Mouse (Mus musculus) bone marrow, adult 2 months (tissue): ENCODE measurements around the gene 5730455P16Rik.

Experiments used
- CTCF ChIP-seq: fragments of 200-500 bp; IDR thresholded peaks from 2 replicates; pipeline ENCODE4 v1.5.1; 2011; ENCODE audit warnings: low read length, control low read depth; ENCODE audit not compliant: control insufficient read depth, insufficient read depth
- POLR2A ChIP-seq: fragments of 200-500 bp; IDR thresholded peaks from 2 replicates; pipeline ENCODE4 v1.6.1; 2011; ENCODE audit warnings: low read depth, mild to moderate bottlenecking, control low read depth, low read length, borderline replicate concordance; ENCODE audit not compliant: control insufficient read depth

DNA sequence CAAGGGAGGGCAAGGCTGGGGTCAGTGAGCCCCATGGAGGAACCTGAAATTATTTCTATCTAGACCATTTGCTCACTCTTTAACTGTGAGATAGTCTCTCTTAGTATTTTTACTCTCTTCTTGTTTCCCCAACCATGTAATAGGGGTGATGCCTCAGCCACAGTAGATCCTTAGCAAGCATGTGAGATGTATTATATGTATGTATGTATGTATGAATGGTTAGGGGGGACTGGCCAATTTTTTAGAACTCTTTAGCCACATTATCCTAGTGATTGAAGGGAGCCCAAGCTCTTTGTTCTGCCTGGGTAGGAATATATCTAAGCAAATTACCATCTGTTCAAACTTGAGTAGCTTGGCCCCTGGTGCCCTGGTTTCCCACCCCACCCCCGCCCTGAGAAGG is 64.4 kb downstream of the 5730455P16Rik start:
- TF ChIP-seq CTCF (no peak), POLR2A (no peak)
